Mouse (Mus musculus) granulocyte monocyte progenitor cell, adult 5-6 weeks (primary cell): ENCODE data around the gene Mgst2. TPM values are rescaled to one million over a fixed set of nuclear protein-coding genes. Genes with fewer than 3 reads are reported as not detected.

Experiments used
- ATAC-seq: replicated peaks from 2 replicates; pipeline ENCODE4 v1.8.0; 2016; ENCODE audit warnings: mild to moderate bottlenecking, moderate TSS enrichment, inconsistent platforms; ENCODE audit not compliant: poor library complexity, severe bottlenecking
- total RNA-seq, 2 experiments: library from RNA; stranded (forward) in 1 of 2; stranded (reverse) in 1 of 2; fragments of 200-712, 200-1000 nt in 1 of 2; fragments of >200 nt in 1 of 2; fragmentation: Nextera tagmentation in 1 of 2; gene quantifications; 2 replicates each; pipeline ENCODE4 v1.2.3; 2014 to 2017

Mgst2 gene
- total RNA-seq (2014; fragmentation: Nextera tagmentation) (119 and 127 TPM in 2 replicates), total RNA-seq (2017) (38.6 and 72.3 TPM in 2 replicates)

GRCm38 (mm10) chr3:51660060-51660459, at the start of gene Mgst2:
Gene Mgst2 (plus strand): TSS chr3:51660360.
- no peak for ATAC-seq

- peak; percentile 97 for ATAC-seq
Observed at GRCm38 (mm10) chr3:51611972-51612371, 48.2 kb upstream of the Mgst2 start.

- no peak for ATAC-seq
Observed at GRCm38 (mm10) chr3:51612398-51613356, 47.5 kb upstream of the Mgst2 start.

- ATAC-seq, result no peak
Observed at GRCm38 (mm10) chr3:51614278-51614677, 45.9 kb upstream of the Mgst2 start.

- ATAC-seq, result no peak
Observed at GRCm38 (mm10) chr3:51623956-51624355, 36.2 kb upstream of the Mgst2 start.

GRCm38 (mm10) chr3:51627741-51628140, 32.4 kb upstream of the Mgst2 start:
- ATAC-seq, result no peak

GRCm38 (mm10) chr3:51628977-51629376, 31.2 kb upstream of the Mgst2 start:
- peak; percentile 93 for ATAC-seq

- no peak for ATAC-seq
Observed at GRCm38 (mm10) chr3:51630746-51631145, 29.4 kb upstream of the Mgst2 start.

GRCm38 (mm10) chr3:51631971-51632370, 28.2 kb upstream of the Mgst2 start:
- no peak for ATAC-seq

- peak; percentile 55 for ATAC-seq
Observed at GRCm38 (mm10) chr3:51634451-51634850, 25.7 kb upstream of the Mgst2 start.

- ATAC-seq, result no peak
Observed at GRCm38 (mm10) chr3:51635960-51636359, 24.2 kb upstream of the Mgst2 start.

- peak; percentile 73 for ATAC-seq
Observed at GRCm38 (mm10) chr3:51636700-51637099, 23.5 kb upstream of the Mgst2 start.

- ATAC-seq, result no peak
Observed at GRCm38 (mm10) chr3:51637326-51637725, 22.8 kb upstream of the Mgst2 start.

- no peak for ATAC-seq
Observed at GRCm38 (mm10) chr3:51638260-51638659, 21.9 kb upstream of the Mgst2 start.

- no peak for ATAC-seq
Observed at GRCm38 (mm10) chr3:51645484-51645883, 14.7 kb upstream of the Mgst2 start.

GRCm38 (mm10) chr3:51646301-51646700, 13.9 kb upstream of the Mgst2 start:
- ATAC-seq, result no peak

GRCm38 (mm10) chr3:51647356-51647755, 12.8 kb upstream of the Mgst2 start:
- no peak for ATAC-seq

- peak; percentile 73 for ATAC-seq
Observed at GRCm38 (mm10) chr3:51648037-51648664, 12.0 kb upstream of the Mgst2 start.

- ATAC-seq, result no peak
Observed at GRCm38 (mm10) chr3:51649426-51649825, 10.7 kb upstream of the Mgst2 start.

GRCm38 (mm10) chr3:51649986-51650385, 10.2 kb upstream of the Mgst2 start:
- ATAC-seq, result no peak

GRCm38 (mm10) chr3:51651149-51651548, 9.0 kb upstream of the Mgst2 start:
- no peak for ATAC-seq
